Mouse (Mus musculus) gastrocnemius, adult 8-10 months (tissue): ENCODE results near the gene Gm49325. TPM values are rescaled to one million over a fixed set of nuclear protein-coding genes. Genes with fewer than 3 reads are reported as not detected.
A peak's percentile ranks its signal among the peaks of the same experiment; 100 is the strongest.

Experiments used
- DNase-seq, 2 experiments: peaks; one replicate each; pipeline ENCODE4 v3.0.0; 2022; ENCODE audit warnings: low spot score in 2 of 2
- total RNA-seq, 4 experiments: library from RNA; stranded (reverse); gene quantifications; 2 replicates each; pipeline ENCODE4 v1.2.4; 2022

Gm49325 gene
- total RNA-seq: 10 to 100 TPM in 2 of 4 experiments, 1 to 10 TPM in 2; 5.7 to 18.3 (median 11.6) TPM

DNA sequence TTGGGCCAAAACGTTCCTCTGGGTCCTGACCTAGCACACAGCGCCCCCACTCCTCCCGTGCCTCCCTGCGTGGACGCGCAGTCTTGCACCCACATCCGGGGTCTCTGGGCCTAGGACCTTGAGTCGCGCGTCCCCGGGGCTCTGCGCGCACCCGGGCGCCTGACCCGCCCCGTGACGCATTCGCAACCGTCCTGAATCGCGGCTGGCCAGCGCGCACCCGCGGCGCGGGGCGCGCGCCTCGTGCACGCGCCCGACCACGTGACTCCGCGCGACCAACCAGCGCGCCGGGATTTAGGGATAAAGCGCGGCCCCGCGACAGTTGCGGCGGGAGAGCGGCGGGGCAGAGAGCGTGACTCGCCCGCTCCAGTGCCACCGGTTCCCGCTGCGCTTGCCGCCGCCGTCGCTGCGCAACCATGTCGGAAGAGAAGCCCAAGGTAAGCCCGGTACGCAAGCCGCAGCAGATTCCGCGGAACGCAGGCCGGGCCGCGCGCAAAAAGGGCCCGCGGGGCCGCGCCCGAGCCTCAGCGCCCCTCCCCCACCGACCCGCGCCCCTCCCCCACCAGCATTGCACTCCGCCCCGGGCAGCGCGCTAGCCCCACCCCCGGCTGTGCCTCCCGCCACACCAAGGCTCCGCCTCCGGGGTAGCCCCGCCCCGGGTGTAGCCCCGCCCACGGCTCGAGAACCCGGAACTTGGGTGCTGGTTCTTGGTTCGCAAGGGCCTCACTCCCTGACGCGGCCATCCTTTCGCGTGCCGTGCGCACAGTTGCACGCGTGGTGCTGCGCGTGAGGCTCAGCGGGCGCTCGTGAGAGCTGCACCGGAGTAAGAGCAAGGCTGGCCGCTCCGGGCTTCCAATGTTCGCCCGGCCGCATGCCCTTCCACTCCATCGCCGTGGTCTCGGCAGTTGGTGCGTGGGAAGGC, at the start of gene Gm49325, which contains the start of gene Sumo3:
Gm49325 (plus strand) TSS at position 290 of the 919 bp plus-strand sequence.
Sumo3 (plus strand) TSS at position 190 of the 919 bp plus-strand sequence.
- DNase-seq: peak; percentile 94 to 96

GRCm38 (mm10) chr10:77556631-77557030, 49.4 kb upstream of the Gm49325 start:
- DNase-seq: no peak

DNA sequence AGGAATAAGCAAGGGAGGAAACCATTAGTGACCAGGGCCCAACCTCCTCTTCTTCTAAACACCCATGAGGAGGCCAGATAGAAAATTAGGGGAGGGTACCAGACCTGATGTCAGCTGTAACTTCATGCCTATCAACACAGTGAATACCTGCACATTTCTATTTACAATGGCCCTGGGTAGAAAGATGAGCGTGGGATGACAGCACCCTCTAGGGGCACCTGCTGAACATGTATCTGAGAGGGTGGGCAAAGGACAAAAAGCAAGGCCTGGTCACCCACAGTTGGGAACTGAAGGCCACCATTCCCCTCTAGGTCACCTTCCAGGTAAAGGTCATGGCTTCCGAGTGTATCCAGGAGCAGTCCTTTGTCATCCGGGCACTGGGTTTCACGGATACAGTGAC, 48.4 kb upstream of the Gm49325 start:
- no peak for DNase-seq

DNA sequence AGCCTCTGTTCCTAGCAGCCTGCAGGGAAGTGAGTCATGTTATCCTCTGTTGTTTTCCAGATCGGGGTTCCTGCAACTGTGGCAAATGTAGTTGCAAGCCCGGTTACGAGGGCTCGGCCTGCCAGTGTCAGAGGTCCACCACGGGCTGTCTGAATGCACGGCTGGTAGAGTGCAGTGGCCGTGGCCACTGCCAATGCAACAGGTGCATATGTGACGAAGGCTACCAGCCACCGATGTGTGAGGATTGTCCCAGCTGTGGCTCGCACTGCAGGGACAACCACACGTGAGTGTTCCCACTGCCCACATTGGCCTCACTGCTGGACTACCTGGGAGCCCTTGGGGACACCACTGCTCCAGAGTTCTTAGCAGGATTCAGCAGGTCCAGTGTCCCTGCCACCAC, 45.9 kb upstream of the Gm49325 start:
- DNase-seq: no peak

GRCm38 (mm10) chr10:77560830-77561229, 45.2 kb upstream of the Gm49325 start:
- DNase-seq: no peak

GRCm38 (mm10) chr10:77561508-77561907, 44.5 kb upstream of the Gm49325 start:
- no peak for DNase-seq

DNA sequence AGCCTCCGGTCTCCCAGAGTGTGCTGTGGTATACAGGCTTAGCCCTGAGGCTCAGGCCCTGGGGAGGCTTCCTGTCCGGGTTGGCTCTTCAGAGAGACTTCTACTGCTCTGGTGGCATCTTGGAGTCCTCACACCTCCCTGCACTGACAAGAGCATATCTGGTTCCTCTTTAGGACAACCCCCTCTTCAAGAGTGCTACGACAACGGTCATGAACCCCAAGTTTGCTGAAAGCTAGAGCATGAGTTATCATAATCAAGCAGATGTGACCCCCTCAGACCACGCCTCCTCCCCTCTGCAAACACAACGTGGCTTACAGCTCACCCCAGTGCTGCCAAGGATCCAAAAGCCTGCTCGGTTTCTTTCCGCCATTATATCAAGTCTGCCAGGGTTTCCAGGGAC, 41.0 kb upstream of the Gm49325 start:
- no peak for DNase-seq

DNA sequence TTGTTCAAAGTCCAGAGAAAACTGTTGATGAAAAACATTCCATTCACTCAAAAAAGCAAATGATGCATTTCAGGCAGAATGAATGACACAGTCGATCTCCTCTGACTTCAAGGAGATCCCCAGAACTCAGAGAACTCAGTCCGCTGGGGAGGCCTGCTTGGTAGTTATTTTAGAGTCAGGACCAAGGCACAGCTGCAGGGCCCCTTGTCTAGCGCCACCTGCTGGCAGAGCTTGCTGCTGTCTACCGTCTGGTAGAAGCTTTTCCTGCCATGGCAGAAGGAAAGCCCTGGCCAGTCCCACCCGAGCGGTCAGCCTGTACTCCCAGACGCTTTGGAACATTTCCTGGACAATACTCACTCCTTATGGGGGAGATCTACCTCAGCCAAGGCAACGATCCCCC, 39.3 kb upstream of the Gm49325 start:
- DNase-seq: peak; percentile 80

DNA sequence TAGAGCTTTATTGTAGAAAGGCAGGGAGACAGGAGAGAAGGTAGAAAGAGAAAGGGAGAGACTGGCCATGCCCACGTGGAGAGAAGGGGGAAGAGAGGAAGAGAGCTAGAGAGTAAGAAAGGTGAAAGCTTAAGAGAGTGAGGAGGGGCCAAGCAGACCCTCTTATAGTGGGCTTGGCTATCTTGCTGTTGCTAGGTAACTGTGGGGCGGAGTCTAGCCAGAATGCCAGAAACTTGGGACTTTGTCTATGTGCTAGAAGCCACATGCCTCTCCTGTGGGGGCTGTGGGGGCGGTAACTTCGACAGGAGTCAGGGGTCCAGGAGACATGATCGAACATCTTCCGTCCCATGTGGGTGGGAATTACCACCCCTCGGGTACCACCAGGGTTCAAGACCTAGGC, 36.5 kb upstream of the Gm49325 start:
- DNase-seq: no peak

- no peak for DNase-seq
These were observed 35.9 kb upstream of the Gm49325 start for GRCm38 (mm10) chr10:77569973-77570658.

GRCm38 (mm10) chr10:77572225-77572624, 33.8 kb upstream of the Gm49325 start:
- DNase-seq: no peak

GRCm38 (mm10) chr10:77573162-77573561, 32.8 kb upstream of the Gm49325 start:
- no peak for DNase-seq

GRCm38 (mm10) chr10:77580027-77580920, 25.7 kb upstream of the Gm49325 start:
- DNase-seq: no peak

DNA sequence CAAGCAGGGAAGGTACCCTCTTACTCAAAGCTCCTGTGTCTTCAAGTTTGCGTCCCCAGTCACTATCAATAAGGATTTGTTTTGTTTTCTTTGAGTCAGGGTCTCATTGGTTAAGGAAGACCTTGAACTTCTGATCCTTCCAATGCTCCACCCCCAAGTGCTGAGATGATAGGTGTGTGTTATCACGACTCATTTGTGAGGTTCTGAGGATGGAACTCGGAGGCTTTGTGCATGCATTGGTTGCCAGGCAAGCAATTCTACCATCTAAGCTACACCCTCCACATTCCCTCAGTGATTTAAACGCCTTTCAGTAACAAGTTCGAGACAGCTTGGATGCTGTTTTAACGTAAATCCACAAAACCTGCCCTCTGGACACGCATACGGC, 25.0 kb upstream of the Gm49325 start:
- DNase-seq: no peak

DNA sequence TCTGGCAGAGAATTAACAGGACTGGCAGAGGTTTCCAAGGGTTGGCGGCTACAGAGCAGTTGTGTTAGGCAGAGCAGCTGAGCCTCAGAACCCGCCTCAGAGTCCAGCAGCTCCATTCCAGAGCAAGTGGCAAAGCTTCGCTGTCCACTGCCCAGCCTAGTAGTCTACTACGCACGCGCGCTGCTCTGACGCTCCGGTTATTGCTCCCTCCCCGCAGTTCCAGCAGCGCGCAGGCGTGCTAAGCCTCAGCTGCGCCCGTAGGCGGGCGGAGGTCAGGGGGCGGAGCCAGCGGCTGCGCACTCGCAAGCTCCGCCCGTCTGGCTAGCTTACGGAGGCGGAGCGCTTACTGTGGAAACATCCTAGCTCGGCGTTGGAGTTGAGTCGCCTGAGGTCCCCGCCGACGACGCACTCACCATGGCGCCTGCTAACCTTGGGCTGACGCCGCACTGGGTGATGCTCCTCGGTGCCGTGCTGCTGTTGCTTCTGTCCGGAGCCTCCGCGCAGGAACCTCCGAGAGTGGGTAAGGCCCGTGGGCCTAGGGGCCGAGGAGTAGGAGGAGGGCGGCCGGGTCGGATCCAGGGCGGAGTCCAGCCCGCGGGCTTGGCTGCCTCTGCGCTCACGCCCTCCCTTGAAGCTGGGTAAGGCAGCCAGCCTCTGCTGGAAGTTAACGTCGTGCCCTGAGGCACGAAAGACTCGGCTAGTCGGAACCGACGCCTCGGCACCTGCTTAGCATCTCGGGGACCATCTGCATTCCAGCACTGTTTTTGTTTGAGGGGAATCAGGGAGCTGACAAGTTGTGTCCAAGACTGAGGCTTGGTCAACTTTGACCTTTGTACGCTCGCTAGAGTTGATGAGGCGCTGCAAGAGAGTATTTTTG, 24.4 kb upstream of the Gm49325 start, which contains the start of gene Pttg1ip:
Pttg1ip (plus strand) TSS at position 313 of the 877 bp plus-strand sequence.
- DNase-seq: peak; percentile 91 to 96

DNA sequence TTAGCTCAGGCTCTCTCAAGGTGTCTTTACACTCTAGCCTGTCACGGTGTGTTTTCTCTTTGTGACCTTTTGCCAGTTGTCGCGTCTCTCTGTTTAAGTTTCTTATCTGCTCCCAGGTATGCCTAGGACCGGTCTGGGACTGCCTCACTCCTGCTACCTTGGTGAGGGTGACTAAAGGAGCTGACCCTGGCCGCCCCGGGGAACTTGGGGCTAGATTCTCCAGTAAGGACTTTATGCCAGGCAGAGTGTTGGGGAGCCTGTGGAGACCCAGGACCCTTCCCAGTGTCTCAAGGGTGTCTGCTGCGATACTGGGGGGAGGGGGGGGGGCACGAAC, 23.7 kb upstream of the Gm49325 start:
- no peak for DNase-seq

DNA sequence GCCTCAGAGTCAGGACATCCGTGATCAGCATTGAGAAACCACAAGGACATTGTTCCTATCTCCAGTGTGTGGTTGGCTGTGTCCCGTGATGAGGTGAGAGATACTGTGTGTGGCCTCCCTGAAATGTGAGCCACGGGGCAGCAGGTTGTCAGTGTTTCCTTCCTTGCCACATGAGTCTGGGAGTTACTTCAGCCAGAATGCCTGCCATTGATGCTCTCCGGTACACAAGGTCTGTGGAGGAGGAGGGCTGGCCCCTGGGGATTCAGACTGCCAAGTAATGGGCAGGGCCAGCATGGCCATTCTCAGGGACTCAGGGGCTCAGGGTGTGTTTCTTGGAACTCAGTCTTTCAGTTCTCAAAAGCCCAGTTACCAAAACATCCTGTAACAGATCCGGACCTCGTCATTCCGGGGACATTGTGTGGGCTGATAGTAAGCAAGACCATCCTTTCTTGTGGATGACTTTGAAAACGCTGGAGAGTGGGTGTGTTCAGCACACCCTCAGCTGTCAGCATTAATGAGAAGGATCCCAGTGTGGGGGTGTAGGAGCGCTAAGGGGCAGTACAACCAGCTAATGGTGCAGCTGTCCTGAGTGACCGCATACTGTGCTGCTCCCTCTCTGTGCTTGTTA, 22.1 kb upstream of the Gm49325 start:
- no peak for DNase-seq

DNA sequence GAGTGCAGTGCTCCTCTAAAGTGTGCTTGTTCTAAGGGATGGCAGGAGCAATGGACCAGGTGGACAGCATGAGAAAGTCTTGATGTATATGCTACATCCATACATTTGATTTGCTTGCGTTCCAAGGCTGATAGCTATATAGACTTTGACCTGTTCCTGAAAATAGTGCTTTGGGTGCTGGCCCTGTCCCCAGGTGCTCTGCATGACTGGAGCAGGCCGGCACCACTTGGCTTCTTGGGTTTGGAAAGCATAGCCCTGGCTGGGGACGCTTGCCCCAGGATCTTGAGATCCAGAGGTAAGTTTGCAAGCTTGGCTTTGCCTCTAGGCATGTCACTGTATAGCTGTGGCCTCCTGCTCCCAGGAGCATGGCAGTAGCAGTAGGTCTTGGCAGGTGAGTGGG, 19.4 kb upstream of the Gm49325 start:
- no peak for DNase-seq

DNA sequence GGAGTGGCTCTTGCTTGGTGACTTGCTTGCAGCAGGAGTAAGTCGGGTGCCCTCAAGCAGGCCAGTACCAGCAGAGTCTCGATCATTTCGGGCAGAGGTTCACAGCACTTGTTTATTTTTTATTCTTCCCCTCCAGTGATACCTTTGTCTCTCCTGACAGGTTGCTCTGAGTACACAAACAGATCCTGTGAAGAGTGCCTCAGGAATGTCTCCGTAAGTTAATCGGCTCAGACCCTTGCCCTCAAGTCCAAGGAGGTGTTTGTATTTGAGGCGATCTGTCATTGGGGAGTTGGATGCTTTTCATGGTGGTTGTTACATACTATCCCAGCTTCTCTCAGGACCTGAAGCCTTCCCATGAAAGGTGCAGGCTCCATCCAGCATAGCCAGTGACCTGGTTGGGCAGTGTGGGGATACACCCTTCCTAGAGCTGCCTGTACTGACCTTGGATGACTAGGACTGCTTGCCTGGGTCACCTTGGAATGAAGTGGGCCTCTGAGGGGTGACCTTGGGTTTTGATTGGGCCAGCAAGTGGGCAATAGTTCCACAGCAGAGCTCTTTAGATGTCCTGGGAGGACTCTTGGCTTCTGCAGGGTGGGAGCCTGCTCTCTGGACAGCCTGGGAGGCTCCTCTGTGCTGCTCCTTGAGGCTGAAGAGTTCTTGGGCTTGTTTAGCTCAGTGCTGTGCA, 18.8 kb upstream of the Gm49325 start:
- DNase-seq: no peak
